Mouse (Mus musculus) liver, adult 2 months (tissue): ENCODE measurements at regions not wholly inside any gene's neighbourhood (a gene's known extent, or its start where the extent isn't known, plus 50 kb on each side); places are given as distances from the start of the nearest gene placed in this dataset.

Source experiments
- CTCF ChIP-seq: fragments of 200-500 bp; IDR thresholded peaks from 2 replicates; pipeline ENCODE4 v1.5.1; 2011; ENCODE audit warnings: low read depth, low read length, control low read depth
- POLR2A ChIP-seq: fragments of 200-500 bp; IDR thresholded peaks from 2 replicates; pipeline ENCODE4 v1.6.1; 2011; ENCODE audit warnings: low read length, control low read depth; ENCODE audit not compliant: insufficient read depth; ENCODE audit errors: extremely low read depth

GRCm38 (mm10) chr2:51705110-51705509, 77.8 kb downstream of the Tas2r134 start:
- TF ChIP-seq CTCF (no peak), POLR2A (no peak)
